Mouse (Mus musculus) monocyte, adult 2 months (primary cell): ENCODE measurements around the gene Sptbn4.

Experiments
- DNase-seq, 2 experiments: peaks; one replicate each; pipeline ENCODE4 v3.0.0; 2022; ENCODE audit warnings: low spot score in 2 of 2, low read depth in 1 of 2

Sptbn4 gene

DNA sequence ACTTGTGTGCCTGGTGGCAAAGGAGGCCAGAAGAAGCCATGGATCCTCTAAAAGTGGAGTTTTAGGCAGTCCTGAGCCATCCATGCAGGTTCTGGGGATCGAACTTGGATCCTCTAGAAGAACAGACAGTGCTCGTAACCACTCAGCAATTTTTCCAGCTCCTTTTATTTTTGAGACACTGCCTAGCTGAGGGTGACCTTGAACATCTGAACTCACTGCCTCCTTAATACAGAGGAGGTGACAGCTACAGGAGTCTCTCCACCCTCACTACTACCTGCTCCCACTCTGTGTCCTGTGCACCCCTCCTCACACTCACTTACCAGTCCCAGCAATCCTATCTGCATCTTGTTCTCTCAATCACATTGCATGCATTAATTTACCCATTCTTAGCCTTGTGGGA lies 28.1 kb upstream of the Sptbn4 start:
- no peak for DNase-seq

DNA sequence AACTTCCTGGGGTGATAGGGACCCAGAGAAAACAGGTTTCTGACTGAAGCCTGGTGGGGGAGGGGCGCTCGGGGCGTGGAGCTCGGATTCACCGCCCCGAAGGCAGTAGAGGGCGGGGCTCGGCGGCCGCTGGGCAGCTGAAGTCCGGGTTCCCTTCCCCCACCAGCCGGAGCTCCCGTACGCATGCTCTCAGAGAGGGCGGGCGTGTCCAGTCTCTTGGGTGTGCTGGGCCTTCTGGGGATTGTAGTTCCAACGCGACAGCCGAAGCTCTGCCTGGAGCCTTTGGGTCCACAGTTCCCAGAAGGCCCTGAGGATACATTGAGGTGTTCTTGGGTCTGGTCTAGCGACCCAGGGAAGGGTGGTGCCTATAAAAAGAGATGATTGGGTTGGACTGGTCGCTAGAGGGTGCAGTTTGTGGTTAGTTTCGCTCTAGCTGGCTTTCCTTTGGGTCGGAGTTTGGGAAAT lies 27.0 kb upstream of the Sptbn4 start:
- peak; percentile 91 to 95 for DNase-seq

- DNase-seq, result no peak
Observed at GRCm38 (mm10) chr7:27473835-27474489, 26.5 kb upstream of the Sptbn4 start.

GRCm38 (mm10) chr7:27473156-27473834 lies 25.8 kb upstream of the Sptbn4 start, which contains the start of gene Sertad3:
Gene Sertad3, plus strand, starts transcription at chr7:27473768.
- DNase-seq, result peak; percentile 96 to 98

DNA sequence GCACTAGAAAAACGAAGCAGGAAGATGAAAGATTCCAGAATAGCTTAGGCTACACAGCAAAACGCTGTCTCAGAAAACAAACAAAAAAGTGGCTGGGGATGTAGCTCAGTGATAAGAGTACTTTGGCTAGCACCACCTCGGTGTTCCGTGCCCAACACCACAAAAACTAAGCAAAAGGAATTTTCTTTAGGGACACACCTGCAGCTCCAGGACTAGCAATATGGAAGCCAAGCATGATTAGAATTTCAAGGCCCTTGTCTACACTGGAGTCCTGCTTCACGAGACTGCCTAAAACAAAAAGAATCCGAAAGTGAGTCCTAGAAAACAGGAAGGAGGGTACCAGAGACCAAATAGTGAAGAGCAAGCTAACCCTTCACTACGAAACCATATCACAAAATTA lies 25.1 kb upstream of the Sptbn4 start:
- no peak for DNase-seq

GRCm38 (mm10) chr7:27471390-27472120 lies 24.1 kb upstream of the Sptbn4 start:
- DNase-seq, result no peak

GRCm38 (mm10) chr7:27467648-27468047 lies 20.2 kb upstream of the Sptbn4 start:
- DNase-seq, result no peak

DNA sequence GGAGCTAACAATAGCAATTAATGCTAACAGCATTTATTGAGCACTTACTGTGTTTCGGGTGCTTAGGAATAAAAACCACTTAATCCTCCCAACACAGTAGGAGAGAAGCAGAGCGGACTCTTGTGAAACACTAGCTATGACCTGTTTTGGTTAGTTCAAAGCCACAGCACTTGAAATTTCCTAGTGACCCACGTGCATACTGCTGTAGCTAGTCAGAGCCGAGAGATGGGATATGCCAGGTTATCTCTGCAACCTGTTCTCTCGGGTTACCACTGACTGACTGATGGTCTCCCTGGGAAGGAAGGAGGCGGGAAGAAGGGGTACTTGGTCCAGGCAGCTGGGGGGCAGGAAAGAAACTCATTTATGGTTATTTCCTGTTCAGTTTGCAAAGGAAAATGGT lies 13.0 kb upstream of the Sptbn4 start:
- no peak for DNase-seq

- DNase-seq, result no peak
Observed at GRCm38 (mm10) chr7:27459640-27460039, 12.2 kb upstream of the Sptbn4 start.

DNA sequence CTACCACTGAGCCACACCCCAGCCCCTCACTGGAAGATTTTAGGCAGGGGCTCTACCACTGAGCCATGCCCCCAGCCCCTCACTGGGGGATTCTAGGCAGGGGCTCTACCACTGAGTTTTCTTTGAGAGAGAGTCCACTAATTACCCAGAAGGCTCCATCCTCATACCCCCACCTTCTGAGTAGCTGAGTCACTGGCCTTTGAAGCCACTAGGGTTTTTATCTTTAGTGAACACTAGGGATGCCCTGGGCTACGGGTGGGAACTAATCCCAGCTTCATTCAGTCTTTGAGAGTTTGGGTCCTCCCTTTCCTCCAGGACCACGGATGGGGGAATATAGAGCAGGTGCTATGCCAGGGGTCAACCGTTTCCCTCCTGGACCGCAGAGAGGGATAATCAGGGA lies 11.1 kb upstream of the Sptbn4 start:
- no peak for DNase-seq

GRCm38 (mm10) chr7:27455273-27455672 lies 7.8 kb upstream of the Sptbn4 start:
- no peak for DNase-seq

DNA sequence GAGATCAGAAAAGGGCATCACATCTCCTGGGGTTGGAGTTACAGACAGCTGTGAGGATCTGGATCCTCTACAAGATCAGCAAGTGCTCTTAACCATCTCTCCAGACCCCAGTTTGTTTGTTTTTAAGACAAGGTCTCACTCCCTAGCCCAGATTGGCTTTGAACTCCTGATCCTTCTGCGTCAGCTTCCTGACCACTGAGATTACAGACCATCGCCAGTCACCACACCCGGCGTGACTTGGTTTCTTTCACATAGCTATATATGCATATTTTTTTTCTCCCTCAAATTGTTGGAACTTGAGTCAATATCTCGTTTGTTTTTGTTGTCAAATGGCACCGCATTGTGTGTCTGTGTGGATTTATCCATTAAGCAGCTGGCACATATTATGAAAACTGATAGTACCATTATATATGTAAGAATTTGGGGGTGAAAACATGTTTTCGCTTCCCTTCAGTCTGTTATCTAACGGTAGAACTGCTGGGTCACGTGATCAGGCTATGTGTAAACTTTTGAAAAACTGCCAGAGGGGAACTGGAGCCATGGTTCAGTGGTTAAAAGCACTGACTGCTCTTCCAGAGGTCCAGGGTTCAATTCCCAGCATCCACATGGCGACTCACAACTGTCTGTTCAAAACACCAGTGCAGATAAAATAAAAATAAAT lies 7.1 kb upstream of the Sptbn4 start:
- peak in 1 of 2 experiments; percentile 15 for DNase-seq

DNA sequence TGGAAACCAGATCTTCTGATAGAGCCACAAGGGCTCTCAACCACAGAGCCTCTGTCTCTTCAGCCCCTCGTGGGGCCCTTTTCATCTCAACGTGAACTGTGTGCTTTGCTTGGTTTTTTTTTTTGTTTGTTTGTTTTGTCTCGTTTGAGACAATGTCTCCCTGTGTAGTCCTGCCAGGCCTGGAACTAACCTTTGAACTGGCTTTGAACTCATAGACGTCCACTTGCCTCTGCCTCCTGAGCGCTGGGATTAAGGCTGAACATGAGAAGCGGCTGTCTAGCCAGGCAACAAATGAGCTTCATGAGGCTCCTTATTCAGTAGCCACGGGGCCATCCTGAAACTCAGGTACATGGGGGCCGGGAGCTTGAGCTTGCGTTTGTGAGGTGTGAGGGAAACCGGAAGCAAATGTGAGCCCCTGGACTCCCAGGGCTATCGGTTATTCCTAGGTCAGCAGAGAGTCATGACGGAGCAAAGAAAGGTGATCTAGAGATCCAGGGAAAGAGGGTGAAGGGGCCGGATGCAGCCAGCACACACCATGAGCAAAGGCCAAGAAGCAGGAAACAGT lies 4.8 kb upstream of the Sptbn4 start:
- no peak for DNase-seq

- no peak for DNase-seq
Observed at GRCm38 (mm10) chr7:27451359-27451758, 3.9 kb upstream of the Sptbn4 start.

DNA sequence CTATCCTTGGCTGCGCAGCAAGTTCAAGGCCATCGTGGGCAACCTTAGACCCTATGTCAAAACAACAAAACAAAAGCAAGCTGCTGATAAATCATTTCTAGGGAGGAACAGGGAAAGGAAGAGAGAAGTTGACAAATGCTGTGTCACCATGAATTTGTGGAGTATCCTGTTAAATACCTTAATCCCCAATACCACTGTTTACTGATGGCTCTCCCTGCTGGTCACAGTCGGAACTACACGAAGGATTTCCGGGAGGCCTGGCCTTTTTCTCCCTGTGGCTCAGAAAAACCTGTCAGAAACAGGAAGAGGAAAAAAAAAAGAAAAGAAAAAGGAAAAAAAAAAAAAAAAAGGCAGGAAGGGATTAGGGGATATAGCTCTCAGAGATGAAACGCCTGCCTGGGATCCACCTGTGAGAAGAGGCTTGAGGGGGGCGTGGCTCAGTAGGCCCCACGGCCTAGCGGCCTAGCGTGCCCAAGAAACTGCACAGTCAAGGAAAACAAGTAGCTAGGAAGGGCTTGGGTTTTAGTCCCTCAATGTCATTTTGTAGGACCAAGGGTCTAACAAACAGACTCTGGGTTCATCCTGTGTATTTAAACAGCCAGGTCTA lies 1.9 kb upstream of the Sptbn4 start:
- DNase-seq, result peak in 1 of 2 experiments; percentile 50

- DNase-seq, result no peak
Observed at GRCm38 (mm10) chr7:27448421-27449206, 1.1 kb upstream of the Sptbn4 start.

- no peak for DNase-seq
Observed at GRCm38 (mm10) chr7:27446521-27447418, 716 bp downstream of the Sptbn4 start.

- no peak for DNase-seq
Observed at GRCm38 (mm10) chr7:27446051-27446450, 1.4 kb downstream of the Sptbn4 start.

DNA sequence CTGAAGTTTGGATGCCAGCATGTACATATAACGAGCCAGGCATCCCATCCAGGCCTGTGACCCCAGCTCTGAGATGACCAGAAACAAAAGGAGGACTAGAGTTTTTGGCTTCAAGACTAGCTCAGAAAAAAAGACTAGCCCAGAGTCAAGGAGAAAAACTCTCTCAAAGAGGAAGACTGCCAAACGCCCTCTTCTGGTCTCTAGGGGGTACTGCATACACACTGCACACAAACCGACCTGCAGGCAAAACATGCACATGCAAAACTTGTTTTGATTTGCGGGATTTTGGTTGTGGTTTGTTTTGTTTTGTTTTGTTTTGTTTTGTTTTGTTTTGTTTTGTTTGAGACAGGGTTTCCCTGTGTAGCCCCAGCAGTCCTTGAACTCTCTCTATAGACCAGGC lies 7.5 kb downstream of the Sptbn4 start:
- DNase-seq, result no peak
